Mouse (Mus musculus) MEL (cell line): Measurements from ENCODE around the gene Gm21885. TPM values are rescaled to one million over a fixed set of nuclear protein-coding genes. Genes with fewer than 3 reads are reported as not detected.

Source experiments
- DNase-seq: peaks from one replicate; pipeline ENCODE4 v3.0.0; 2011; ENCODE audit warnings: low read depth, low spot score
- H3K27ac ChIP-seq: 2 replicates; pipeline ENCODE4 v1.5.1; 2012; ENCODE audit warnings: low read depth, mild to moderate bottlenecking, control low read depth, low read length, moderate library complexity; ENCODE audit not compliant: control insufficient read depth
- H3K27me3 ChIP-seq, 2 experiments: fragments of 150-350 bp in 1 of 2; sonication (generic) in 1 of 2; 2 replicates each; pipeline ENCODE4 v1.6.1; 2012; ENCODE audit warnings: low read length in 2 of 2, mild to moderate bottlenecking in 2 of 2, improper control_type of control experiment in 1 of 2, moderate library complexity in 1 of 2; ENCODE audit not compliant: insufficient read depth in 2 of 2, control insufficient read depth in 1 of 2
- H3K36me3 ChIP-seq, 2 experiments: 2 replicates each; pipeline ENCODE4 v1.6.1; 2012 to 2014; ENCODE audit warnings: low read length in 2 of 2, improper control_type of control experiment in 1 of 2, inconsistent platforms in 1 of 2, mild to moderate bottlenecking in 1 of 2; ENCODE audit not compliant: insufficient read depth in 2 of 2, control insufficient read depth in 1 of 2
- H3K4me1 ChIP-seq, 2 experiments: fragments of 150-350 bp in 1 of 2; sonication (generic) in 1 of 2; 2 replicates each; pipeline ENCODE4 v1.6.1; 2012; ENCODE audit warnings: low read length in 2 of 2, improper control_type of control experiment in 1 of 2, mild to moderate bottlenecking in 1 of 2; ENCODE audit not compliant: insufficient read depth in 2 of 2, control insufficient read depth in 1 of 2
- H3K4me3 ChIP-seq, 2 experiments: fragments of 150-350 bp in 1 of 2; sonication (generic) in 1 of 2; 2 replicates each; pipeline ENCODE4 v1.5.1; 2012; ENCODE audit warnings: low read depth in 2 of 2, low read length in 2 of 2, mild to moderate bottlenecking in 2 of 2, moderate library complexity in 2 of 2, control low read depth in 1 of 2, improper control_type of control experiment in 1 of 2; ENCODE audit not compliant: control insufficient read depth in 1 of 2, insufficient read depth in 1 of 2
- H3K79me2 ChIP-seq: 2 replicates; pipeline ENCODE4 v1.6.1; 2012; ENCODE audit warnings: mild to moderate bottlenecking, low read length, moderate library complexity; ENCODE audit not compliant: control insufficient read depth, poor library complexity, insufficient read depth
- H3K9ac ChIP-seq: 2 replicates; pipeline ENCODE4 v1.6.1; 2012; ENCODE audit warnings: low read depth, mild to moderate bottlenecking, control low read depth, low read length, moderate library complexity; ENCODE audit not compliant: control insufficient read depth, poor library complexity, severe bottlenecking
- H3K9me3 ChIP-seq: fragments of 150-350 bp; sonication (generic); replicated peaks from 2 replicates; pipeline ENCODE4 v1.6.1; 2012; ENCODE audit warnings: mild to moderate bottlenecking, low read length, improper control_type of control experiment, moderate library complexity; ENCODE audit not compliant: insufficient read depth
- BHLHE40 ChIP-seq: IDR thresholded peaks from 2 replicates; pipeline ENCODE4 v1.6.1; 2012; ENCODE audit warnings: low read depth, mild to moderate bottlenecking, inconsistent platforms, low read length, improper control_type of control experiment, borderline replicate concordance
- CHD1 ChIP-seq: IDR thresholded peaks from 2 replicates; pipeline ENCODE4 v1.6.1; 2012; ENCODE audit warnings: low read depth, mild to moderate bottlenecking, inconsistent platforms, low read length, improper control_type of control experiment
- CHD2 ChIP-seq: IDR thresholded peaks from 2 replicates; pipeline ENCODE4 v1.6.1; 2011; ENCODE audit warnings: low read length, improper control_type of control experiment
- CTCF ChIP-seq, 3 experiments: IDR thresholded peaks in 2 of 3; conservative IDR thresholded peaks in 1 of 3; 2 replicates each; pipeline ENCODE4 v1.5.1; 2011 to 2012; ENCODE audit warnings: low read length in 3 of 3, low read depth in 2 of 3, mild to moderate bottlenecking in 2 of 3, improper control_type of control experiment in 1 of 3, inconsistent platforms in 1 of 3, mixed read lengths in 1 of 3, moderate library complexity in 1 of 3; ENCODE audit not compliant: control insufficient read depth in 1 of 3, insufficient read depth in 1 of 3, poor library complexity in 1 of 3, severe bottlenecking in 1 of 3
- E2F4 ChIP-seq: IDR thresholded peaks from 2 replicates; pipeline ENCODE4 v1.6.1; 2011; ENCODE audit warnings: low read depth, low read length, improper control_type of control experiment, borderline replicate concordance
- ELF1 ChIP-seq: IDR thresholded peaks from 2 replicates; pipeline ENCODE4 v1.6.1; 2014; ENCODE audit warnings: low read depth, mild to moderate bottlenecking, inconsistent platforms, low read length, improper control_type of control experiment, moderate library complexity
- ETS1 ChIP-seq: IDR thresholded peaks from 2 replicates; pipeline ENCODE4 v1.6.1; 2012; ENCODE audit warnings: low read depth, mild to moderate bottlenecking, inconsistent platforms, low read length, improper control_type of control experiment, moderate library complexity
- GABPA ChIP-seq: IDR thresholded peaks from 2 replicates; pipeline ENCODE4 v1.6.1; 2012; ENCODE audit warnings: low read depth, mild to moderate bottlenecking, inconsistent platforms, low read length, improper control_type of control experiment, moderate library complexity
- GATA1 ChIP-seq: IDR thresholded peaks from 2 replicates; pipeline ENCODE4 v1.6.1; 2011; ENCODE audit warnings: low read depth, low read length, improper control_type of control experiment
- HCFC1 ChIP-seq: IDR thresholded peaks from 2 replicates; pipeline ENCODE4 v1.6.1; 2012; ENCODE audit warnings: low read depth, mild to moderate bottlenecking, inconsistent platforms, low read length, improper control_type of control experiment, moderate library complexity
- JUND ChIP-seq: IDR thresholded peaks from 2 replicates; pipeline ENCODE4 v1.6.1; 2011; ENCODE audit warnings: low read depth, mild to moderate bottlenecking, improper control_type of control experiment, low read length
- KAT2A ChIP-seq: conservative IDR thresholded peaks from 2 replicates; pipeline ENCODE4 v1.6.1; 2012; ENCODE audit warnings: low read depth, low read length, improper control_type of control experiment, inconsistent platforms
- MAFK ChIP-seq: IDR thresholded peaks from 2 replicates; pipeline ENCODE4 v1.6.1; 2011; ENCODE audit warnings: low read depth, mild to moderate bottlenecking, low read length, improper control_type of control experiment, borderline replicate concordance
- MAX ChIP-seq: IDR thresholded peaks from 2 replicates; pipeline ENCODE4 v1.6.1; 2011; ENCODE audit warnings: low read length, improper control_type of control experiment
- MAZ ChIP-seq: IDR thresholded peaks from 2 replicates; pipeline ENCODE4 v1.6.1; 2012; ENCODE audit warnings: low read depth, mild to moderate bottlenecking, inconsistent platforms, low read length, improper control_type of control experiment
- MEF2A ChIP-seq: IDR thresholded peaks from 2 replicates; pipeline ENCODE4 v1.6.1; 2014; ENCODE audit warnings: low read depth, mild to moderate bottlenecking, inconsistent platforms, low read length, improper control_type of control experiment; ENCODE audit not compliant: poor library complexity, insufficient replicate concordance, severe bottlenecking; ENCODE audit errors: extremely low read depth
- MXI1 ChIP-seq: IDR thresholded peaks from 2 replicates; pipeline ENCODE4 v1.6.1; 2011; ENCODE audit warnings: mild to moderate bottlenecking, low read depth, low read length, improper control_type of control experiment
- MYB ChIP-seq: IDR thresholded peaks from 2 replicates; pipeline ENCODE4 v1.6.1; 2011; ENCODE audit warnings: mild to moderate bottlenecking, low read depth, low read length, improper control_type of control experiment
- MYC ChIP-seq: IDR thresholded peaks from 2 replicates; pipeline ENCODE4 v1.6.1; 2011; ENCODE audit warnings: low read depth, mild to moderate bottlenecking, low read length, improper control_type of control experiment, moderate library complexity
- NELFE ChIP-seq: IDR thresholded peaks from 2 replicates; pipeline ENCODE4 v1.6.1; 2011; ENCODE audit warnings: low read depth, low read length, improper control_type of control experiment
- NRF1 ChIP-seq: IDR thresholded peaks from 2 replicates; pipeline ENCODE4 v1.6.1; 2014; ENCODE audit warnings: low read depth, mild to moderate bottlenecking, inconsistent platforms, low read length, improper control_type of control experiment, moderate library complexity; ENCODE audit not compliant: poor library complexity, insufficient read depth, severe bottlenecking
- POLR2A ChIP-seq, 2 experiments: IDR thresholded peaks; 2 replicates each; pipeline ENCODE4 v1.6.1; 2011 to 2012; ENCODE audit warnings: low read length in 2 of 2, mild to moderate bottlenecking in 2 of 2, control low read depth in 1 of 2, improper control_type of control experiment in 1 of 2, low read depth in 1 of 2, moderate library complexity in 1 of 2; ENCODE audit not compliant: control insufficient read depth in 1 of 2, insufficient read depth in 1 of 2, poor library complexity in 1 of 2
- POLR2AphosphoS2 ChIP-seq: IDR thresholded peaks from 2 replicates; pipeline ENCODE4 v1.6.1; 2011; ENCODE audit warnings: low read length, improper control_type of control experiment
- POLR2AphosphoS5 ChIP-seq: IDR thresholded peaks from 2 replicates; pipeline ENCODE4 v1.6.1; 2012; ENCODE audit warnings: low read depth, borderline replicate concordance, mild to moderate bottlenecking, inconsistent platforms, low read length, moderate library complexity, mixed read lengths
- RAD21 ChIP-seq: IDR thresholded peaks from 2 replicates; pipeline ENCODE4 v1.6.1; 2011; ENCODE audit warnings: mild to moderate bottlenecking, low read depth, low read length, improper control_type of control experiment
- RCOR1 ChIP-seq: IDR thresholded peaks from 2 replicates; pipeline ENCODE4 v1.6.1; 2012; ENCODE audit warnings: low read depth, mild to moderate bottlenecking, inconsistent platforms, low read length, improper control_type of control experiment
- SIN3A ChIP-seq: IDR thresholded peaks from 2 replicates; pipeline ENCODE4 v1.6.1; 2012; ENCODE audit warnings: low read length, improper control_type of control experiment, inconsistent platforms
- SMC3 ChIP-seq: IDR thresholded peaks from 2 replicates; pipeline ENCODE4 v1.6.1; 2011; ENCODE audit warnings: low read depth, low read length, improper control_type of control experiment
- TAL1 ChIP-seq: IDR thresholded peaks from 2 replicates; pipeline ENCODE4 v1.6.1; 2012; ENCODE audit warnings: mild to moderate bottlenecking, inconsistent platforms, low read length, moderate library complexity, mixed read lengths
- TBP ChIP-seq: IDR thresholded peaks from 2 replicates; pipeline ENCODE4 v1.8.0; 2011; ENCODE audit warnings: low read depth, low read length, improper control_type of control experiment
- TCF12 ChIP-seq: IDR thresholded peaks from 2 replicates; pipeline ENCODE4 v1.6.1; 2014; ENCODE audit warnings: low read depth, mild to moderate bottlenecking, inconsistent platforms, low read length, improper control_type of control experiment, moderate library complexity
- UBTF ChIP-seq: IDR thresholded peaks from 2 replicates; pipeline ENCODE4 v1.6.1; 2012; ENCODE audit warnings: low read depth, mild to moderate bottlenecking, inconsistent platforms, low read length, improper control_type of control experiment, moderate library complexity, borderline replicate concordance; ENCODE audit not compliant: insufficient read depth
- USF1 ChIP-seq: IDR thresholded peaks from 2 replicates; pipeline ENCODE4 v1.6.1; 2014; ENCODE audit warnings: low read depth, mild to moderate bottlenecking, inconsistent platforms, low read length, improper control_type of control experiment, moderate library complexity
- USF2 ChIP-seq, 2 experiments: IDR thresholded peaks; 2 replicates each; pipeline ENCODE4 v1.6.1; 2011 to 2012; ENCODE audit warnings: improper control_type of control experiment in 2 of 2, low read length in 2 of 2, borderline replicate concordance in 1 of 2, inconsistent platforms in 1 of 2, low read depth in 1 of 2, mild to moderate bottlenecking in 1 of 2; ENCODE audit not compliant: insufficient read depth in 1 of 2
- ZC3H11A ChIP-seq: IDR thresholded peaks from 2 replicates; pipeline ENCODE4 v1.6.1; 2012; ENCODE audit warnings: low read depth, mild to moderate bottlenecking, inconsistent platforms, low read length, improper control_type of control experiment
- ZKSCAN1 ChIP-seq: IDR thresholded peaks from 2 replicates; pipeline ENCODE4 v1.6.1; 2012; ENCODE audit warnings: low read depth, mild to moderate bottlenecking, inconsistent platforms, low read length, improper control_type of control experiment, moderate library complexity
- ZMIZ1 ChIP-seq: IDR thresholded peaks from 2 replicates; pipeline ENCODE4 v1.6.1; 2012; ENCODE audit warnings: low read depth, mild to moderate bottlenecking, inconsistent platforms, low read length, improper control_type of control experiment, moderate library complexity
- ZNF384 ChIP-seq: IDR thresholded peaks from 2 replicates; pipeline ENCODE4 v1.6.1; 2012; ENCODE audit warnings: low read depth, mild to moderate bottlenecking, inconsistent platforms, low read length, improper control_type of control experiment
- polyA plus RNA-seq, 2 experiments: library from polyadenylated mRNA; stranded (reverse) in 1 of 2; unstranded in 1 of 2; fragments of >175 nt in 1 of 2; fragments of >200 nt in 1 of 2; gene quantifications; 2 replicates each; pipeline versions ENCODE4 v1.2.1 to v1.2.4; 2012; ENCODE audit warnings: low replicate concordance in 2 of 2, low read depth in 1 of 2; ENCODE audit not compliant: insufficient read length in 2 of 2, insufficient read depth in 1 of 2, missing spikeins in 1 of 2
- total RNA-seq: library from RNA; depleted of rRNA; stranded (reverse); fragments of 300-350 nt; gene quantifications from 2 replicates; pipeline ENCODE4 v1.2.3, GENCODE M21; 2012

Gm21885 gene
- total and polyA plus RNA-seq, 3 experiments: 0.74 TPM; not detected in 2

DNA sequence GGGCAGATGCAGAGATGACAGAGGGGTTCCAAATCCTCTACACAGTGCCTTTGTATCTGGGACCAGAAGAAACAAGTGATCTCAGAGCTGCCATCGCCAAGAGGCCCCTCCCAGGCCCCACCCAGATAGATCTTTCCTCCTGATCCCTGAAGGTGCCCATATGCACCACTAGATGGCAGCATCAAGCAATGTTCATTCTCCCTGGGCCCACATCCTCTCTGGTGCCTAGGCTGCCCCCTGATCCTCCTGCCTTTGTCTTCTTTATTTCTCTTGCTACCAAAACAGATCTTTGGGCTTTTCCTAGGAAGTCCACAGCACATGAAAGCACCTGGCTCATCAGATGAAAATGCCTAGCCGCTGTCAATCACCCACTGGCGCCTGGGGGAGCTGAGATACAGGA, 45.6 kb upstream of the Gm21885 start:
- H3K36me3 ChIP-seq: no peaks in the 10 kb centered on the region
- peaks cover 0 to 3% of the 10 kb centered on the region in 2 experiments; a peak in 1 of 4 replicates for H3K4me1 ChIP-seq
- no peak overlapping the region for H3K27ac ChIP-seq
- H3K9me3 ChIP-seq: no peaks in the 10 kb centered on the region
- peaks cover 4 to 5% of the 10 kb centered on the region in 2 experiments; a peak in 2 of 4 replicates for H3K27me3 ChIP-seq
- H3K4me3 ChIP-seq: no peak overlapping the region
- H3K9ac ChIP-seq: no peak overlapping the region
- peak; percentile 87 for DNase-seq
- H3K79me2 ChIP-seq: no peaks in the 10 kb centered on the region
- TF ChIP-seq ZC3H11A (peak; percentile 92), ZNF384 (no peak), GATA1 (peak; percentile 50; the same call in 1 of the 2 replicates), ELF1 (no peak), UBTF (no peak), ETS1 (no peak), SMC3 (peak; percentile 98), USF2 (IDR thresholded peaks at IDR 0.05; ENCODE audit: borderline replicate concordance in 1 of 2, insufficient read depth in 1 of 2, low read depth in 1 of 2, low read length in 2 of 2) (no peak), JUND (no peak), TCF12 (no peak), RAD21 (peak; percentile 96), BHLHE40 (peak; percentile 15; the same call in 1 of the 2 replicates), ZKSCAN1 (no peak), SIN3A (peak; percentile 47; the same call in 1 of the 2 replicates), POLR2AphosphoS2 (no peak), MYB (no peak), MEF2A (no peak), MAX (no peak), TAL1 (no peak), NELFE (no peak), RCOR1 (no peak), NRF1 (0 out of 2 replicates have a peak, but pooled peaks have one; percentile 33), USF1 (no peak), GABPA (no peak), CHD2 (no peak), MAFK (no peak), ZMIZ1 (no peak), CTCF (IDR thresholded peaks at IDR 0.05 in 2 of 3, conservative IDR thresholded peaks at IDR 0.05 in 1 of 3; ENCODE audit: control insufficient read depth in 1 of 3, insufficient read depth in 1 of 3, low read depth in 2 of 3, low read length in 3 of 3, poor library complexity in 1 of 3, severe bottlenecking in 1 of 3) (peak; percentile 85 to 99 (median 90); a peak in 5 of 6 replicates), MAZ (peak; percentile 90), CHD1 (no peak), MYC (no peak), POLR2AphosphoS5 (no peak), MXI1 (no peak), E2F4 (no peak), KAT2A (no peak), TBP (no peak), POLR2A (IDR thresholded peaks at IDR 0.05; ENCODE audit: control insufficient read depth in 1 of 2, insufficient read depth in 1 of 2, low read depth in 1 of 2, low read length in 2 of 2, poor library complexity in 1 of 2) (no peak), HCFC1 (no peak)
